Mouse (Mus musculus): ENCODE data around the gene Trim2.

The Trim2 gene

GRCm38 (mm10) chr3:84157559-84158350 lies 148.9 kb downstream of the Trim2 start:
- intact Hi-C loops (cut with DNase I): loop anchor here (10.0 kb wide), 1 partner anchor 213 kb away; no protein-coding TSS in a partner anchor

- intact Hi-C loops (cut with DNase I): loop anchor here (10.0 kb wide), 1 partner anchor 212 kb away; no protein-coding TSS in a partner anchor
These were observed 149.7 kb downstream of the Trim2 start for GRCm38 (mm10) chr3:84157011-84157410.

- intact Hi-C loops (cut with DNase I): loop anchor here (10.0 kb wide), 1 partner anchor 211 kb away; no protein-coding TSS in a partner anchor
These were observed 150.6 kb downstream of the Trim2 start for GRCm38 (mm10) chr3:84156105-84156504.

GRCm38 (mm10) chr3:84155558-84156006 lies 151.1 kb downstream of the Trim2 start, which contains the start of gene Mnd1:
Mnd1 (minus strand) TSS chr3:84155786.
- intact Hi-C loops (cut with DNase I): loop anchor here (10.0 kb wide), 1 partner anchor 211 kb away; no protein-coding TSS in a partner anchor

GRCm38 (mm10) chr3:84155146-84155545 lies 151.5 kb downstream of the Trim2 start:
- intact Hi-C loops (cut with DNase I): loop anchor here (10.0 kb wide), 1 partner anchor 210 kb away; no protein-coding TSS in a partner anchor

GRCm38 (mm10) chr3:84154721-84155141 lies 151.9 kb downstream of the Trim2 start:
- intact Hi-C loops (cut with DNase I): loop anchor here (10.0 kb wide), 1 partner anchor 210 kb away; no protein-coding TSS in a partner anchor

- intact Hi-C loops (cut with DNase I): loop anchor here (10.0 kb wide), 1 partner anchor 205 kb away; no protein-coding TSS in a partner anchor
These were observed 156.8 kb downstream of the Trim2 start for GRCm38 (mm10) chr3:84149831-84150230.

GRCm38 (mm10) chr3:84140947-84141346 lies 165.7 kb downstream of the Trim2 start:
- intact Hi-C loops (cut with DNase I): no loop called here

GRCm38 (mm10) chr3:84136509-84136908 lies 170.2 kb downstream of the Trim2 start:
- intact Hi-C loops (cut with DNase I): no loop called here

- intact Hi-C loops (cut with DNase I): no loop called here
These were observed 170.7 kb downstream of the Trim2 start for GRCm38 (mm10) chr3:84135933-84136332.

- intact Hi-C loops (cut with DNase I): no loop called here
These were observed 171.3 kb downstream of the Trim2 start for GRCm38 (mm10) chr3:84135387-84135786.

- intact Hi-C loops (cut with DNase I): no loop called here
These were observed 175.3 kb downstream of the Trim2 start for GRCm38 (mm10) chr3:84131369-84131768.

- intact Hi-C loops (cut with DNase I): no loop called here
These were observed 175.9 kb downstream of the Trim2 start for GRCm38 (mm10) chr3:84130776-84131175.

- intact Hi-C loops (cut with DNase I): no loop called here
These were observed 177.5 kb downstream of the Trim2 start for GRCm38 (mm10) chr3:84128871-84129870.

GRCm38 (mm10) chr3:84127431-84127830 lies 179.2 kb downstream of the Trim2 start:
- intact Hi-C loops (cut with DNase I): no loop called here

GRCm38 (mm10) chr3:84126721-84127120 lies 180.0 kb downstream of the Trim2 start:
- intact Hi-C loops (cut with DNase I): no loop called here

GRCm38 (mm10) chr3:84125704-84126289 lies 180.9 kb downstream of the Trim2 start:
- intact Hi-C loops (cut with DNase I): no loop called here

- intact Hi-C loops (cut with DNase I): loop anchor here (2.0 to 5.0 kb wide), 2 partner anchors 86 to 177 kb away; no protein-coding TSS in a partner anchor
These were observed 183.2 kb downstream of the Trim2 start for GRCm38 (mm10) chr3:84123461-84123860.

GRCm38 (mm10) chr3:84118718-84119117 lies 188.0 kb downstream of the Trim2 start:
- intact Hi-C loops (cut with DNase I): no loop called here

- intact Hi-C loops (cut with DNase I): no loop called here
These were observed 188.5 kb downstream of the Trim2 start for GRCm38 (mm10) chr3:84118178-84118577.

All from adrenal gland (tissue).